Mouse (Mus musculus): ENCODE measurements around the gene Coq5. TPM values are rescaled to one million over a fixed set of nuclear protein-coding genes. Genes with fewer than 3 reads are reported as not detected.

The Coq5 gene
- polyA plus RNA-seq, 1 experiment from 2014 or later, result 57.6 TPM

DNA sequence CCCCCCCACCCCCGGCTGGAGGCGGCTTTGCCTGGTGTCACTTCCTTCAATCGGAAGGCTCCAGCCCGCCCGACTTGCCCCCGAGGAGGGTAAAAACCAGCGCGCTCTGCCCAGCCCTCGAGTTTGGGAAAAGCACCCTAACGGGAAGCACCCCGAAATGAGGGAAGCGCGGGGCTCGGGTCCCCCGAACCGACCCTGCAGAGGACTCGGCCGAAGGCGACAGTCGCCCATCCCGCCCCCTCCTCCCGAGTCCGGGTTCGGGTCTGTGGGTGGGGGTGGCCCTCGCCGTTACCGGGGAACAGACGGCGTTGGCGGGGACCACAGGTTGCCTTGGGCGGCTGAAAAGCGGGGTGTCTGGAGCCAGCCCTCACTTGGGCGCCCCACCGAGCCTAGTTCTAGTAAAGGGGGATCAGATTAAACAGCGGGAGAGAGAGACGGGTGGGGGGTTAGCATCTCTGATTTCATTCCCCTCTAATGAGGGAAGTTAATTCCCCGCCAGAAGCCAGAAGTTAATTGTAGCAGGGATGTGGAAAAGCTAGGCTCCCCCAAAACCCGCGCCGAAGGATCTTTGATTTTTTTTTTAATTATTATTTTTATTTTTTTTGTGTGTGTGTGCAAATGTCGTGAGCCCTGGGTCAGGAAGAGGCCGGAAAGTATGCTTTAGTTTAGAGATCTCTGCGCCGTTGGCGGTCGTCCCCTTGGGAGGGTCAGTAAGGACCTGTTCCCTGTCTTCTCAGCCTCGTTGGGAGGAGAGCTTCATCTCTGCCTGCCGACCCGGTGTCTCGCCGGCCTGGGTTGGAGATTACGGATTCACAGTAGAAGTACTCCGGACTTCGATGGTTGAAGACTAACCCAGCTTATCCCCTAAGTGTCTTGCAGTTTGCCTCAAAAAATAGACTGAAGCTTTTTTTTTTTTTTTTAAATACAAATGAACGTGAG, 48.4 kb downstream of the Coq5 start:
- peak overlapping the region; percentile 94 for H3K9ac ChIP-seq (ENCODE audit: low read length)
- H3K4me3 ChIP-seq (ENCODE audit: low read depth, low read length), result peak overlapping the region; percentile 94
- H3K4me1 ChIP-seq (replicated peaks; ENCODE audit: control insufficient read depth, insufficient read depth, low read length), result peaks cover 27% of the 10 kb centered on the region
- H3K9me3 ChIP-seq (ENCODE audit: control insufficient read depth, low read length), result no peaks in the 10 kb centered on the region
- H3K36me3 ChIP-seq (ENCODE audit: control insufficient read depth, insufficient read depth, low read length), result peaks cover 36% of the 10 kb centered on the region
- ATAC-seq (replicated peaks; ENCODE audit: low FRiP score, low TSS enrichment, low read depth) (peak; percentile 24), DNase-seq (ENCODE audit: low spot score) (peak; percentile 66)
- WGBS, result under 1% methylated on average over 54 of the region's 55 CpGs
- H3K4me2 ChIP-seq (ENCODE audit: low read length), result peak overlapping the region; percentile 86
- H3K27me3 ChIP-seq (replicated peaks; ENCODE audit: control insufficient read depth, insufficient read depth, low read length), result no peaks in the 10 kb centered on the region
- H3K27ac ChIP-seq (ENCODE audit: low read depth), result peak overlapping the region; percentile 89

DNA sequence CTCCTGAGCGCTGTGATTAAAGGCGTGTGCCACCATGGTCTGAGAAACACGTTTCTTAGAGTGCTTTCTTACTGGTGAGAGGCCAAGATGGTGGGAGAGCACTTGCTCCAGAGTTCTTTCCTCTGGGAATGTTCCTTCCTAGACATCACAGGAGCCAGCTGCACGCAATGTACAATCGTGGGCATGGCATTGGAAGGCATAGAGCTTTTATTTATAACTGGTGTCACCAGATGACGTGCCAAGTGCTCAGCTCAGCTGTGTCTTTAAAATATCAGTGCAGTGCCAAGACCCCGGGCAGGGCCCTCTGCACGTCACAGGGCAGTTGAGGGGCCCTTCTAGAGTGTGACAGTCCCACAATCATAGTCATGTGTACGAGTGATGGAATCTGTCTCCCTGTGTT, 51.5 kb downstream of the Coq5 start:
- H3K27me3 ChIP-seq (replicated peaks; ENCODE audit: control insufficient read depth, insufficient read depth, low read length), result no peaks in the 10 kb centered on the region
- no peak overlapping the region for H3K4me2 ChIP-seq (ENCODE audit: low read length)
- no peak overlapping the region for H3K4me3 ChIP-seq (ENCODE audit: low read depth, low read length)
- peaks cover 22% of the 10 kb centered on the region for H3K4me1 ChIP-seq (replicated peaks; ENCODE audit: control insufficient read depth, insufficient read depth, low read length)
- 86% methylated on average over 9 of the region's 9 CpGs for WGBS
- ATAC-seq (replicated peaks; ENCODE audit: low FRiP score, low TSS enrichment, low read depth) (no peak), DNase-seq (ENCODE audit: low spot score) (no peak)
- H3K9me3 ChIP-seq (ENCODE audit: control insufficient read depth, low read length), result no peaks in the 10 kb centered on the region
- H3K36me3 ChIP-seq (ENCODE audit: control insufficient read depth, insufficient read depth, low read length), result peaks cover 66% of the 10 kb centered on the region
- no peak overlapping the region for H3K9ac ChIP-seq (ENCODE audit: low read length)
- no peak overlapping the region for H3K27ac ChIP-seq (ENCODE audit: low read depth)

DNA sequence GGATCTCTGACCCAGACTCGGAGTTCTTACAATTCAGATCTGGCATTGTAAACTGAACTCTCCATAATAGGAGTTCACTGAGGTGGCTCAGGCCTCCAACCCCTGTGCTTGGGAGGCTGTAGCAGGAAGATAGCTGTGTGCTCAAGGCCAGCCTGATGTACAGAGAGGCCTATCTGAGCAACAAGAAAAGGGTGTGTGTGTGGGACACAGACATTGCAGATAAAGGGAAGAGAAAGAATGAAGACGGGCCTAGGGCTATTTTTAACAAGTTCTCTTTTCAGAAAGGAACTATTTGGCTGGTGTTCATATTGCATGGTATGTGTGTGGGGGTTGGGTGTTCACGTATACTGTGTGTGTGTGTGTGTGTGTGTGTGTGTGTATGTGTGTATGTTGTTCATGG, 54.2 kb downstream of the Coq5 start:
- Histone ChIP-seq H3K27me3 (replicated peaks; ENCODE audit: control insufficient read depth, insufficient read depth, low read length) (no peaks in the 10 kb centered on the region), H3K36me3 (ENCODE audit: control insufficient read depth, insufficient read depth, low read length) (peaks cover 71% of the 10 kb centered on the region), H3K4me1 (replicated peaks; ENCODE audit: control insufficient read depth, insufficient read depth, low read length) (peaks cover 13% of the 10 kb centered on the region), H3K27ac (ENCODE audit: low read depth) (no peak overlapping the region), H3K9me3 (ENCODE audit: control insufficient read depth, low read length) (no peaks in the 10 kb centered on the region), H3K4me2 (ENCODE audit: low read length) (no peak overlapping the region), H3K4me3 (ENCODE audit: low read depth, low read length) (no peak overlapping the region), H3K9ac (ENCODE audit: low read length) (no peak overlapping the region)
- 88% methylated on average over 3 of the region's 3 CpGs for WGBS
- ATAC-seq (replicated peaks; ENCODE audit: low FRiP score, low TSS enrichment, low read depth) (no peak), DNase-seq (ENCODE audit: low spot score) (no peak)

DNA sequence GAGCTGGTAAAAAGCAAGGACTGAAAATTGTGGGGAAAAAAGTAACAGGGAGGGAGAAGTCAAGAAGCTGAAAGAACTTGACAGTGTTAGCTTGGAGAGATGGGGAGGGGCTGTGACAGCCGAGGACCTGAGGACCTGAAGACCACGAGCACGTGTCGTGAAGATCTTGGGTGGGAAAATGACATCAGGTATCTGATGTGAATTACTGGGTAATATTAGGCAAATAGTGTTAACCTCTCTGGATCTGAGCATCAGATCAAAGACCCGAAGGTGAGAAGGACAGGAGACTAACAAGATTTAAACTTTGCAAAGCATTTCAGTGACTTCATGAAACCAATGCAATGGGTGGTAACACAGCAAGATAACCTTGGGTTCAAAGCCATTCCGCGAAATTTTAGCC, 60.5 kb downstream of the Coq5 start:
- 17% methylated on average over 7 of the region's 7 CpGs for WGBS
- no peak overlapping the region for H3K27ac ChIP-seq (ENCODE audit: low read depth)
- H3K9ac ChIP-seq (ENCODE audit: low read length), result peak overlapping the region; percentile 82

DNA sequence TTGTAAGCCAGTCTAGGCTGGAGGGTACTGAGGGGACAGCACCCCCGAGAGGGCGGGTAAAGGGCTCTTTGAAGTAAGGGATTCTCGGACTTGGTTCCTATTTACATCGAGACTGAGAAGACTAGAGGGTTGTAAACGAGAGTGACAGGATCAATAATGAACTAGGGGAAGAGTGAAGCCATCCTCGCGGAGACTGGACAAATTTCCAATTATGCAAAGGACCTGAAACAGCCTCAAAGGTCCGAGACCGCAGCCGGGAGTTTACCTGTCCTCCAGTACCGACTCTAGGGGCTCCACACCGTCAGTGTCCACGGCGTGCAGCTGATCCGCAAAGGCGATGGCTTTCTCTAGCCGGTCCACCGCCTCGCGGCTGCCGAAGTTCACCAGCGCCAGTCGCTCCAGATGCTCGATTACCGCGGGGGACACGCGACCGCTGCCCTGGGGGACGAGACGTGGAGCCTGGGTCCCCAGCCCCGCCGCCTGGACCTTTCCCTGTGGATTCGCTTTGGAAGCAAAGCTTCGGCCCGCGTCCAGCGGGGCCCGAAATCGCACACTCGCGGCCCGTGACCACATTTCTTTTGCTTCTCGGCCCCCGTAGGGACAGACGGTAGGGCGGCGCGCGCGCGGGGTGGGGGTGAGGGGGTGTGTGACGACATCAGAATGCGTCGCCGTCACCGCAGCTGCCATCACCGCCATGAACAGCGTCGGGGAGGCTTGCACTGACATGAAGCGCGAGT, 61.3 kb downstream of the Coq5 start, which contains the start of the genes Gatc and Triap1:
TSS of gene Gatc (minus strand) at position 602 of the 737 bp plus-strand sequence.
TSS of gene Triap1 (plus strand) at position 649 of the 737 bp plus-strand sequence.
- Histone ChIP-seq H3K27ac (ENCODE audit: low read depth) (peak within 1 kb of the TSS; percentile 74), H3K9ac (ENCODE audit: low read length) (peak within 1 kb of the TSS; percentile 82), H3K4me1 (replicated peaks; ENCODE audit: control insufficient read depth, insufficient read depth, low read length) (peaks cover 18% of the 10 kb centered on the region), H3K4me2 (ENCODE audit: low read length) (peak within 1 kb of the TSS; percentile 56), H3K9me3 (ENCODE audit: control insufficient read depth, low read length) (no peaks in the 10 kb centered on the region), H3K36me3 (ENCODE audit: control insufficient read depth, insufficient read depth, low read length) (peaks cover 45% of the 10 kb centered on the region), H3K4me3 (ENCODE audit: low read depth, low read length) (peak within 1 kb of the TSS; percentile 96), H3K27me3 (replicated peaks; ENCODE audit: control insufficient read depth, insufficient read depth, low read length) (no peaks in the 10 kb centered on the region)
- under 1% methylated on average over 62 of the region's 62 CpGs for WGBS
- DNase-seq (ENCODE audit: low spot score), result peak; percentile 98
- peak; percentile 90 for ATAC-seq (replicated peaks; ENCODE audit: low FRiP score, low TSS enrichment, low read depth)

More for the DNA sequence above, 60.5 kb downstream of the Coq5 start:
- Histone ChIP-seq H3K27me3 (replicated peaks; ENCODE audit: control insufficient read depth, insufficient read depth, low read length) (no peaks in the 10 kb centered on the region), H3K9me3 (ENCODE audit: control insufficient read depth, low read length) (no peaks in the 10 kb centered on the region), H3K4me1 (replicated peaks; ENCODE audit: control insufficient read depth, insufficient read depth, low read length) (peaks cover 18% of the 10 kb centered on the region), H3K36me3 (ENCODE audit: control insufficient read depth, insufficient read depth, low read length) (peaks cover 45% of the 10 kb centered on the region), H3K4me3 (ENCODE audit: low read depth, low read length) (peak overlapping the region; percentile 96), H3K4me2 (ENCODE audit: low read length) (peak overlapping the region; percentile 56)
- DNase-seq (ENCODE audit: low spot score), result no peak
- no peak for ATAC-seq (replicated peaks; ENCODE audit: low FRiP score, low TSS enrichment, low read depth)

DNA sequence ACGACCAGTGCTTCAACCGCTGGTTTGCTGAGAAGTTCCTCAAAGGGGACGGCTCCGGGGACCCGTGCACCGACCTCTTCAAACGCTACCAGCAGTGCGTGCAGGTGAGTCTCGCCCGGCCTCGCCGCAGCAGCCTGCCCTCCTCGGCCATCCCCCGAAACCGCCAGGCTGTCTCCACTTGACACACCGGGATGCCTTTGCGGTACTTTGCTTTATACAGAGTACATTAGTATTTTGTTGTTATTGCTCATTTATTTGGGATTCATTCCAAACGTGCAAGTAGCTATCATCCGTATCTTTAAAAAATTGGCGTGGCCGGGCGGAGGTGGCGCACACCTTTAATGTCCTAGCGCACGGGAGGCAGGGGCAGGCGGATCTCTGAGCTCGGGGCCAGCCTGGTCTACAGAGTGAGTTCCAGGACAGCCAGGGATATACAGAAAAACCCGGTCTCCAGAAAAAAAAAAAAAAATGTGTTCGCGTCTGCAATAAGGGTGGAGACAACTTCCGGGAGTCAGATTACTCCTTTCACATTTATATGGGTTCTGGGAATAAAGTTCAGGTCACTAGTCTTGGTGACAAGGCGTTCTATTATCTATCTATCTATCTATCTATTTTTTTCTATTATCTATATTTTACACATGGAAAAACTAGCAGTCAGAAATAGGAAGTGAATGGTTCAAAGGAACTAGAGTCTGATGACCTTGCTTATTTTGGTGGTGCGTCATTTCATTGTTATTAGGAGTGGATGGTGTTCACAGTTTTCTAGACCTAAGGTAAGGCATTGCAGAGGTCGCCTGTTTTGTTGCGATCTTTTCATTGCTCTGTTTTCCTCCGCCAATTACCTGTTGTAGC, 62.1 kb downstream of the Coq5 start:
- ATAC-seq (replicated peaks; ENCODE audit: low FRiP score, low TSS enrichment, low read depth), result no peak; the same call in 1 of the 2 replicates
- H3K9ac ChIP-seq (ENCODE audit: low read length), result peak overlapping the region; percentile 82
- 0 out of 2 replicates have a peak overlapping the region, but pooled peaks have one; percentile 74 for H3K27ac ChIP-seq (ENCODE audit: low read depth)
- peak overlapping the region; percentile 56 for H3K4me2 ChIP-seq (ENCODE audit: low read length)
- H3K36me3 ChIP-seq (ENCODE audit: control insufficient read depth, insufficient read depth, low read length), result peaks cover 46% of the 10 kb centered on the region
- H3K4me1 ChIP-seq (replicated peaks; ENCODE audit: control insufficient read depth, insufficient read depth, low read length), result peaks cover 18% of the 10 kb centered on the region
- H3K27me3 ChIP-seq (replicated peaks; ENCODE audit: control insufficient read depth, insufficient read depth, low read length), result no peaks in the 10 kb centered on the region
- 11% methylated on average over 36 of the region's 36 CpGs for WGBS
- peak overlapping the region; percentile 96 for H3K4me3 ChIP-seq (ENCODE audit: low read depth, low read length)
- no peak for DNase-seq (ENCODE audit: low spot score)
- no peaks in the 10 kb centered on the region for H3K9me3 ChIP-seq (ENCODE audit: control insufficient read depth, low read length)

Data from intestine, embryonic 14.5 days (tissue).